Mouse (Mus musculus) left cerebral cortex, adult 11 months (tissue): Measurements from ENCODE around the gene Dgkg.

Experiments used
- DNase-seq: peaks from one replicate; pipeline ENCODE4 v3.0.0; 2022; ENCODE audit warnings: low spot score

Gene Dgkg

DNA sequence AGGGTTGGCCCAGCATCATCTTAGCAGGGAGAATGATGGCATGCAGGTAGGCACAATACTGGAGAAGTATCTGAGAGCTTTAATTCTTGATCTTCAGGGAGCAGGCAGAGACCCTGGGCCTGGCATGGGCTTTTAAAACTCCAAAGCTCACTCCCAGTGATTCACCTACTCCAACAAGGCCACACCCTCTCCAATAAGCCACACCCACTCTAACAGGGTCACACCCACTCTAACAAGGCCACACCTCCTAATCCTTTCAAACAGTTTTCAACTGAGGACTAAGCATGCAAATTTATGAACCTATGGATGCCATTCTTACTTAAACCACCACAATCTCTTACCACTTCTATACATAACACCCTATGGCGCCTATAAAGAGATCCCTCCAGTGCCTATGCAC is 11.8 kb downstream of the Dgkg start:
- no peak for DNase-seq

DNA sequence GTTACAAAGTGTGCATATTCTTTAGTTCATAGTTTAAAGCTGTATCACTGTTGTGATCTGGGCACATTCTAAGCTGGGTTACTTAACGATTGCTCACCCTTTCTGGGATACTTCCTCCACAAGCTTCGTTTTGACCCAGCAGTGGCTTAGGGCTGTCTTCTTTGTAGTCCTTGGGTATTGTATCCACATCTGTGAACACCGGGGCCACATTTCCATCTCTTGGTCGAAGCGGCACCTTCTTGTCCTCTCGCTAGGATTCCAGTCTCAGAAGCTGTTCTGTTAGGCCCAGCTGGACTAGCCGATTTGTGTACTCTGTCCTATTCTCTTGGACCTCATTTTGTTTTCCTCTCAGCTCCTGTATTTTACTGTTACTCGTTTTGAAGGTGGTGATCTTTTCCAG is 13.6 kb downstream of the Dgkg start:
- no peak for DNase-seq

DNA sequence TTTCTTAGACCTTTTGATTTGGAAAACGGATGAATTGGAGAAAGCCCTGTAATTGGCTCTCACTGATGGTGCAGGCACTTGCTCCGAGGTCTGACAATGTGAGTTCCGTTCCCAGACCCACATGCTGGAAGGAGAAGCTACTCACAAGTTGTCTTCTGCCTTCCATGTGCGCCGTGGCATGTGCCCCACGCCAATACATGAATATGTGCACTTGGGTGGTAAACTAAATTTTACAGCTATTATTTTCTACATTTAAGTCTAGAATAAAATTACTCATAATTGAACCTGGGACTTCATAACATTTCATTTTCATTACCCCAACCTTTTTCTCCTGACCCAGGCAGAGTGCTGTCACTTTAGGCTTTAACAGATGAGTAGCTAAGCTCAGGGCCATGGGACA is 14.1 kb downstream of the Dgkg start:
- no peak for DNase-seq

DNA sequence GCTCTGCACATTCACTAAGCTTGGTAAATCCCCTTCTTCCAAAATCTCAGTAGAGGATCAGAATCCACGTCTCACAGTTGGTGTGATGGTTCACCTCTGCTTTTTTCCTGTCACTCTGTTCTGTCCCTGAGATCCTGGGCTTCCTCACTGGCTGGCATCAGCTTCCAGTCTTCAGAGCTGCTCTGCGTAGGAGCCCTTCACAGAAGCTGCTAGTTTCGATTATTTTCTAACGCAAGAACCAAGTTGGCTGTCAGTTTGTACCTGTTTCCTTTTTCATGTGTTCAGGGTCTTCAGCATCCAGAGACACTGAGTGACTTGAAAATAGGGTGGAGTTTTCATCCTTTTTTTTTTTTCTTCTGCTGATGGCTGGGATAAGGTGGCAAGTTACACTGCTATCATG is 15.0 kb downstream of the Dgkg start:
- DNase-seq, result no peak

DNA sequence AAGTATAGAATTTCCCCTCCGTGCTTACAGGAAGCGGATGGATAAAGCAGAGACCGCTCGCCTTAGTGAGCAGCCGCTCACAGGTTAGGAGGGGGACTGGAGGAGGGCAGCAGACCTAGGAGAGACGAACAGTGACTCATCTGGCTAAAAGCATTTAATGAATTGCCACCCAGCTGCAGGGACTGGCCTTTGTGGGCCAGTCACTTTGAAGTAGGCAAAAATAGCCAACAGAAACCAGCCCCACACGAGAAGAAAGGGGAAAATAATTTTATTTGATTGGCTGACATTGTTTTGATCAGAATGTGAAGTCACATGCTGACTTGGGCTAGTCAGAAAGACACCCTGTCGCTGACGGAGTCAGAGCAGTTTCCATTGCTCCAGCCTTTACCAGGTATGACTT is 15.4 kb downstream of the Dgkg start:
- DNase-seq, result no peak

DNA sequence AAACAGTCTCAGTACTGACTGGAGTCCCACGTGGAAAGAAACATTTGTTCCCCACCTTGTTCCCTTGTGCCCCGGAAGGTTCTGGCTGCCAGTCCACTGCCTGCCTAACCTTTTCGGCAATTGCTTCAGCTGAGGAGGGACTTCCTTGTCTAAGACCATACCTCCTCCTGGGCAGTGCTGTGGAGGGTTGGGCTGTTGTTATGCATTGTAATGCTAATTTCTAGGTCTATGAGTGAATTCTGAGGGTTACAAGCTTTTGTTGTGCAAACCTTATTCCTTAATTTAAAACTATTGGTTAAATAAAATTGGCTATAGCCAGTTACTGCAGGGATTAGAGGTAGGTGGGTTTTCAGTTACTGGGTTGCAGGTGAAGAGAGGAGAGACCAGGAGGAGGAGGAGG is 19.7 kb downstream of the Dgkg start:
- DNase-seq, result no peak

DNA sequence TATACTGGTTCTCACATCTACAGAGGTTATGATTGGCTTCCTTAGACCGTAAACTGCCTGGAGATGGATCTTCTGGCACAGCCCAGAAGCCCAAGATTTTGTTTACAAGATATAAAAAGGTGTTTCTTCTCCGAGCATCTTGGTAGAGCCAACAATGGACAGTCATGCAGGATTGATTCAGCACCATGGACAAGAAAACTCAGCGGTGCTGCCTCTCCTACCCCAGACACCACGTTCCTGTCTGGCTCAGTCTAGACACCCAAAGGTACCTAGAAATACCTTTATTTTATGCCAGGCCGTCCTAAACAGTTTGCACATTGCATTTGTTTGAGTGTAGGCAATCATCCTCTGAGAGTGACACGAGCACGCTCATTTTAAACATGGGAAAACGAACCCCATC is 21.3 kb downstream of the Dgkg start:
- DNase-seq, result no peak

DNA sequence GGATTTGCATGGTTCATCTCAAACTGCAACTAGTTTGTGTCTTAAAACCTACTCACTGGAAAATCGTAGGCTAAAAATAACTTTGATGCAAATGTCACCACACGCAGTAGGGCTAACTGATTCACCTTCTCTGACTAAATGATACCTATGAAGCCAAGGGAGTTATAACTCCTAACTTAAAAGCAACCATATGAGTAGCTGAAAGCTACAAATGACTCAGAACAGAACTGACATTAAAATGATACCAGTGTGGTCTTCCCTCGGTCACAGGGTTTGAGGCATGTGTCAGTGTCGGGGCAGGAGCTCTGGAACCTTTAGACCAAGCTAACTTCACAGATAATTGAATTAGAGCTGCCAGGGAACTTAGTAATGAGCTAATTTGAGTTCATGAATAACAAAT is 24.0 kb downstream of the Dgkg start:
- no peak for DNase-seq

DNA sequence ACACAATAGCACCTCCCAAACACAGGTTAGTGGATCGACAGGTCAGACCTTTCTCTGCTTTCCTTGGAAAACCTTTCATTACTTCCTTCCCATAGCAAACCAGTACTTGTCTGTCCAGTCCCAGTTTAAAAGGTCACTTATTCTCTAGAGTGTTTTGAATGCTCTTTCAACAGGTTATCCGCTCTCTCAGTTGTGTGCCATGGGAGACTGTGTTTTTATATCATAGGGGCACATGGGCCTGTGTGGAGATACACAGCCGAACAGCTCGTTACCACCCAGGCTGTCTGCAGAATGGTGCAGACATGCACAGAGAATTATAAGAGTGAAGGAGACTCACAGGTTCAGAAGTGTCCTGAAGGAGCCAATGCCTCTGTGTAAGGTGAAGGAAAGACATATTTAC is 26.7 kb downstream of the Dgkg start:
- no peak for DNase-seq

DNA sequence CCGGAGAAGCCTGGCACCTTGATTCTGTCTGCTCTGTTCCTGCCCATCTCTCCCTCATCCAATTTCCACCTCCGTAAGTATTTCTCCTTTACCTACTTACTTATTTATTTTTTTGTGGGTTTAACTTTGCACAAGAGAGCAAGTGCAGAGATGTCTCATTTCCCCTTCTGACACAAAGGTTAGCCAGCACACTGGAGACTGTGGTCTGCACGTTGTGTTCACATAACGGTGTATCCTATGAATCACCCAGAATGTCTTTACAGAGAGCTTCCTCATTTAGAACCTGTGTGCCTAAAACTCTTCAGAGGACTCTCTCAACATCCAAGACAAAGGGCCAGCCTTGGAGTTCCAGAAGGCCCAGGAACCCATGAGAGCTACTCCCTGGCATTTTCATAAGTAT is 27.1 kb downstream of the Dgkg start:
- no peak for DNase-seq

DNA sequence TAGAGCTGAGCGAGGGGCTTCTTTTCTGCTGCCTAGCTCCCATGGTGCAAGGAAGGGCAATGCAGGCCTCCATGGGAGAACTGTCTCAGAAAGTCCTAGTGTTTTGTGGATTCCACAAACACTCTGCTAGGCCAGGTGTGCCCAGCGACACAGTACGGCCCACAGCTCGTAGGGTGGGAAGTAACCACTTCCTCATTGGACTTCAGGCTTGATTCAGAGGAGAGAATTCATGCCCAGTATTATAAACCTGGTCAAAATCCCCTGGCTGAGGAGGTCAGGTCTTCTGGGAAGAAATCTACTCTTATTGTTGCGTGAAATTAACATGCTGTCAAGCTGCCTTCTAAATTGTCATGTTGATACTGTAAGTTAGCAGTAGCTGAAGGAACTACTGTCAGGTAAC is 31.0 kb downstream of the Dgkg start:
- DNase-seq, result no peak

DNA sequence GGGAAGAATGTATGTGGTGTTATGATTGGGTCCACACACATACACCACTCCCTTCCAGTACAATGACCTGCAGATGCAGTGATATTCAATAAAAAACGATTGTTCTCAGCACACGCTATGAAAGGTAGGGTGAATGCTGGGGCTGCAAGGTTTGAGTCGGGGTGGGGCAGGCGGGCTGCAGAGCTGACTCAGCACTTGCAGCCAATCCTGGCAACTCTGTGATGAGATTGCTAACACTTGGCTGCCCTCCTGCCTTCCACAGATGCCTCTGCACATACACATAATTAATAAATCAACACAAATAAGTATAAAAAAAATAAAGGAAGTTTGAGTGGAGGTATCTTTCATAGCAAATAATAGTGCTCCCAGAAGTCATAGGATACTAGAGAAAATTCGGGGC is 31.6 kb downstream of the Dgkg start:
- DNase-seq, result no peak

DNA sequence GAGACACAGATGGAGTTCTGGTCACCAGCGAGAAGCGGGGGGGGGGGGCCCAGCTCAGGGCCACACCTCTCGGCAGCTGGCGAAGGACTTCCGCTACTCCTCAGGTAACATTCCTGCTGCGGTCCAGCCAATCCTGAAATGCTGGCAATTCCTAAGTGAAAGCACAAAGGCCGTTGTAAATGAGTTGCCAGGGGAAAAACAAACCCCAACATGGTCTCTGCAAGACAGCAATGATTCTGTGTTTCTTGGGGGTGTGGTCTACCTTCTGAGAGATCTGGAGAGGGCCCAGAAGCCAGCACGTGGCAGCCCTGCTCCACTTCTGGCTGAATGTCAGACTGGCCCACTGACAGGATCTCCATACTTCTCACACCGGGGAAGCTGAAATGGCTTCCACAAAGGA is 34.7 kb downstream of the Dgkg start:
- DNase-seq, result no peak

DNA sequence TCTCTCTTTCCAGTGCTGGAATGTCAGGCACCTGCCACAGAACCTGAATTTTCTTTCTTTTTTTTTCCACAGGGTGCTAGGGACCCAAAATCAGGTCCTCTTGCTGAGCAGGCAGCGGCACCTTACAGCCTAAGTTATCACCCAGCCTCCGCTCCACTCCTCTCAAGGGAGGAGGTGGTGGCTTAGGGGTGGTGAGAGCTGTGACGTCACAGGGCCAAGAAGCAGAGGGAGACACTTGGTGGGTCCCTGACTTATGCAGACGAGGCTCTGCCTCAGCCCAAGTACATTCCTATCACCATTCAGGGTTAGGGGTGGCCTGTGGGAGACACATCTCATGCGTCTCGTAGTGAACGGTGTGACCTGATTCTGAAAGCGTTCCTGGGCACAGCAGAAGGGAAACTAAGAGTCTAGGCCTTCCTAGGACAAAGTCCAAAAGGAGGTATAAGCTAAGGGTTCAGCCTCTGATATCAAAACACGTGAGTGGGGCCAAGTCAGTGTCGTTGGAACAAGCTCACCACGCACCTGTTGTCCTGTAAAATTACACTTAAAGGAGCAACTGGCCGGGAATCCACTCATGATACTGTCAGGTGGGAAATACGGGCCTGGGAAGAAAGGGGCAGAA is 35.6 kb downstream of the Dgkg start:
- DNase-seq, result no peak

DNA sequence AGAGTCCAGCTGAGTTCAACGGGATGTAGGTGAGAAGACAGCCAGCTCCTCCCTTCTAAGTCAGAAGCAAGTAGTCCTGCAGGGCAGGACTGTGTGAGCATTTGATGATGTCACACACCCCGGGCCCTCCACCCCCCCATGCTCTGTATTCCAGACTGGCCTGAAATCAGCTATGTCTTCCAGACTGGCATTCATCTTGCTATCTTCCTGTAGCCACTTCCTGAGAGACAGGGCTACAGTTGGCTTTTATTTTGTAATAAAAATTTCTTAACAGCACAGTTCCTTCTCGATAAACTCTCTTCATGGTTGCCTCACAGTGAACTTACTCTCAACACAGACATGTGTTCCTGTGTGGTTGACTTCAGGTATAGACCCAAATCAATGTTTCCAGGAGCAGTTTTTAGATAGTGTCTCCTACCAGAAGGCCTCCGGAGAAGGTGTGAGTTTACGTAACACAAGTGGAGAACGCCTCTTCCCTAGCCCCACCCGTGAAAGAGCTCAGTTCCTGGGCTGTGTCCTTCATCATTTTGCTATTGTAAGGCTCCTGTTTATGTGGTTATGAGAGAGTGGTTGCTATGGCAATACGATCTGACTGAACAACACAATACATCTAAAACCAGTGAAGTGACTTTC is 38.5 kb downstream of the Dgkg start:
- DNase-seq, result peak; percentile 13

DNA sequence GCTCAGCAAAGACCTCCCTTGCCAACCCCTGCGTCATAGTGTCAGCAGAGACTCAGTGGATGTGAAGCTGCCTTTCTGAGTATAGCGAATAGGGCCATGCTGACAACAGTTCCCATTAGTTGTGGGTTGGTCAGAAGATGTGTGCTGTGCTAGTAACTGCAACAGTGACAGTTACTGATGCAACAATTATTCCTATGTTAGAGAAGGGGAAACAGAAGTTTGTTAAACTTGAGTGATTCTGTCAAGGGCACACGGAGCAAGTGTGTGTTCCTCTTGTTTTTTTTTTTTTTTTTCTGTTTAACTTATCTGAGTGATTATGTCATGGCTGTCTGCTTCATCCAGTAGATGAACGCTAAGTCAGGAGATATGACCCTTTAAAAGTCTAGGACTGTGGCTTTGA is 41.2 kb downstream of the Dgkg start:
- DNase-seq, result no peak

DNA sequence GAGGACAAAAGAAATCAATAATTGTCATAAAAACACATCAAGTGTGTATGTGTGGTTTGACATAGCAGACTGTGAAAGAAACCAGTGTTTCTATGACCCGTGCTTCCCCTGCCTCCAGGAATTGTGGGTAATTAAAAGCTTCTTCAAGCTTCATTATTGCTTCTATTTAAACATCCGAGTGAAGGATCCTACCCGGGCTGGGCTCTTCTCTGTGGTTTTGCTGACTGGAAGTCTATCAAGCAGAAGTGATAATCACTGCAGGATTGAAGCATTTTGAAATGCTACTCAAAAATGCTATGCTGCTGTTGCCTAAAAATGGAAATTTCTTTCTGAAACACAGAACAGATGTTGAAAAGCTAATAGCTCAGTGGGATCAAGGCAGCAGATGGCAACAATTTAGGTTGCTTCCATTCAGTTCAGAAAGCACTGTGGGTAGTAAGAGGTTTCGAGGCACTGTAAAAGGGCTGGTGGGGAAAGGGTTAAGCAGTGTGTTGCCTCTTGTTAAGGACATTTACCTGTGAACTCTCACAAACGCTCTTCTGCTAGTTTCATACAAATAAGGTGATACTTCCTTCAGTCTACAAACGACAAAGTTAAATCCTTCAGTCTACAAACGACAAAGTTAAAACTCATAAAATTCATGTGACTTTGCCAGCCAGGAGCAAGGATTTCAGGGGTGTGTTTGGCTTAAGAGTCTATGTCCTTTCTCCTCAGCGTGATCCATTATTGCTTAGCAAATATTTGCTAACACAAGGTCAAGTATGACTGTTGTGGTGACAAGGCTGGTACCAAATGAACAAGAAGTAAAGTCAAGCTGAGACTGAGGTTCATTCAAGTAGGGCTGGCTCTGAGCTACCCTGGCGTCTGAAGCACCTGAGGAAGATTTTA is 43.6 kb downstream of the Dgkg start:
- DNase-seq, result no peak

DNA sequence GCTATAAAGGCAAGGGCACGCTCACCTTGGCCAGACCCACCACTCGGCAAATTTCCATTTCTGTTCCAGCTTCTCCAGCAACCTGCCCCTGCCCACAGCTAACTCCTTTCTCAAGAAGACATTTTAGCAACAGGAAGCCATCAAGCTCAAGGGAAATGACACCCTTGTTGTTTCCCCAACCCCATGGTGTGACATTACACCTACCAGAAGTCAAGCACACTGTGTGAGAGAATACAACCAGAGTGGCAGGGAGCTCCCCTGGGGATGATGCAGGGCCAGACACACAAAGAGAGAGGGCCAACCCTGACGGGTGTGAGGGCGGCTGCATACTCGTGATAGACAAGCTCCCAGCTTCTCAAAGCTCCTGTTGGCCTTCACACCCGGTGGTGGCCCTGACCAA is 49.0 kb downstream of the Dgkg start:
- no peak for DNase-seq

DNA sequence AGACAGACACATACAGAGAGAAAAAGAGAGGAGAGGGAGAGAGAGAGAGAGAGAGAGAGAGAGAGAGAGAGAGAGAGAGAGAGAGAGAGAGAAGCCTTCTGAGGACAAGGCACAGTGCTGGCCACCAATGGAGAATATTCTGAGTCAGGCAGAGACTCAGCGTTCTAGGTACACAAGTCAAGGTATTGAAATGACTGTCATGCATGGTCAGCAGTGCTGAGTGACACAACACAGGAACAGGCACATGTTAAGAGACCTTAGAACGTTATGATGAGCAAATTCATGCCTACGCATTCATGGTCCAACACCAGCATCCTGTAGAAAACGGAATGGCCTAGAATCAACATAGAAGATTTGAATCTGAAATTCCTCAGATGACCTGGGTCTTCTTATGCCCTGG is 50.0 kb downstream of the Dgkg start:
- DNase-seq, result no peak

DNA sequence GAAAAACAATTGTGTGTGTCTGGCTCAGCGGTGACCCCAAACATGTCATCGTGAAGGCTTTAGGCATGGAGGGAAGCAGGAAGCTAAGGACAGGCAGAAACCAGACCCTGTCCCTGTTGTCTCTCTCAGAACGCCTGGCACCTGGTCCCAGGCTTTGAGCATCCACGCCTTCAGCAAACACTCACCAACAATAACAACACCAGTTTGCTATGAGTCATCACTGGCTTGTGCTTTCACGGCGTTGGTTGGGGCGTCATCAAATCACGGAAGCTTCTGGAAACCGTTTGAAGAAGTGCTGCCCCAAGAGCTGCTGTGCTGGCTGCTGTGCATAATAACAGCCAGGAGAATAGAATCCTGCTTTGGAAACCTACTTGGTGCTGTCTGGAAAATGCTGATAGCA is 54.6 kb downstream of the Dgkg start:
- peak; percentile 11 for DNase-seq

DNA sequence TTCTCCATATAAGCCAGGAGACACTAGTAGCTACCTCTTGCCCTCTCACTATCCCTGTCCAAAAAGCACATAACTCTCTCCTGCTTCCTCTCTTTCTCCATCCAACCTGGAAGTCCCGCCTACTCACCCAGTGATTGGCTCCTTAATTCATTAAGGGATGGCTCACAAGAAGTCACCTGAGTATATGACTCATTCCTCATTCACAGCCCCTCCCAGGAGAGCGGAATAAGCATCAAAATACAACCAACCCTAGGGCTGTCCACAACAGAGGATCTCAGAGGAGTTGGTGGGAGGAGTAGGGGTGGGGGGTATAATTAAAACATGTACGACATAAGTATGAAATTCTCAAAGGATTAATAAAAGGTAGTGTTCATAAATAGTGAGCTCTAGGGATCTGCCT is 55.3 kb downstream of the Dgkg start:
- no peak for DNase-seq

DNA sequence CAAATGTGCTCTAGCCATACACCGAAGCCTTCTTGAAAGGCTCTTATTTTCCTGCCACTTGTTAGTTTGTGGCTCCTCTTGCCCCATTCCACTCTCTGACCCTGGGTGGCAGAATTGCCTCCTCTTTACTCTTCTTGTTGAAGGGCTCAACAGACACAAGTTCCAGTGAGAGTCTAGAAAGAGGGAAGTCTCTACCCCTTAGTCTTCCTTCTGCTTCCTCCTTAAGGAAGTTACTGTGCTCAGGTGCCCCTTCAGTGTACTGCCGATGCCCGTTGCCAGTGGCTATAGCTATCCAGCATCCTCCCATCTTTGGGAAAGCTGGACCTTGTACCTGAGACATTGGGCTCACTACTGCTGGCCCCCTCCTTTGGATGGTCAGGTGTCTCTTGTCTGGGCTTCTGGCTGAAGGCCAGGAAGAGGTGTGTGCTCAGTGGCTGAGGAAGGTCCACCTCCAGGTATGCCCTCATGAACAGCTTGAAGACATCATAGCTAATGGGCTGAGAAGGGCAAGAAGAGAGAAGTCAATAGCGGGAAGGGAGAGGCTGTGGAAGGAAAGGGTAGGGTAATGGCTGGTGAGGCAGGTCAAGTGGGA is 56.8 kb downstream of the Dgkg start:
- no peak for DNase-seq

DNA sequence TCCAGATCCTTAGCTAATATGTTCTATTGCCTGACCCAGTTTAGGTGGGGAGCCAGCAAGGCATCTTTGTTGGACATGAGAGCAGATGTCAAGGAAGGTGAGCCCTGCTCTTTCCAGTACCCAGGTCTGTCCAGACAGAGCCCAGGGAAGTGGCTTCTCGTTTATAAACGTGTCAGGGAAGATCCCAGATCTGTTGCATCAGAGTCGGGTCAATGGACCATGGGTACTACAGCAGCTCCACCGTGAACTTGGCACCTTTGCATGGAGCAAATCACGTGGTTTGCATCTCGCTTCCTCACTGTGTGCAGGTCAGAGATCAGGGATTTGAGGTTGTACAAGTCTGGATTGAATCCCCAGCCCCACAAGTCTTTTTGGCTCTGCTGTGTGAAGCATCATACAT is 58.3 kb downstream of the Dgkg start:
- DNase-seq, result no peak
